Mouse (Mus musculus): Measurements from ENCODE around the gene Wdr41. TPM values are rescaled to one million over a fixed set of nuclear protein-coding genes. Genes with fewer than 3 reads are reported as not detected.

Wdr41 gene
- polyA plus RNA-seq, 1 experiment, result 5.8 TPM

GRCm38 (mm10) chr13:95017278-95017677 lies 41.1 kb downstream of the Wdr41 start:
- H3K4me1 ChIP-seq (ENCODE audit: control insufficient read depth, insufficient read depth, insufficient read length), result no peaks in the 10 kb centered on the region; the same call in 1 of the 2 replicates
- H3K27ac ChIP-seq (ENCODE audit: insufficient read depth, low read length), result no peak overlapping the region
- peaks cover 8% of the 10 kb centered on the region for H3K36me3 ChIP-seq (ENCODE audit: control insufficient read depth, insufficient read depth, low read length)
- no peak for TF ChIP-seq POLR2A (IDR thresholded peaks at IDR 0.05; ENCODE audit: low read depth, low read length)
- no peak for TF ChIP-seq CTCF (IDR thresholded peaks at IDR 0.05; ENCODE audit: extremely low read depth, insufficient read depth, insufficient read length, insufficient replicate concordance)
- WGBS, result 95% methylated on average over 6 of the region's 6 CpGs
- no peak for DNase-seq (ENCODE audit: low read depth in 1 of 2, low spot score in 2 of 2)
- no peaks in the 10 kb centered on the region for H3K27me3 ChIP-seq (ENCODE audit: control insufficient read depth, insufficient read depth, low read length)
- H3K4me3 ChIP-seq (ENCODE audit: extremely low read depth, insufficient read depth, insufficient read length), result no peak overlapping the region

DNA sequence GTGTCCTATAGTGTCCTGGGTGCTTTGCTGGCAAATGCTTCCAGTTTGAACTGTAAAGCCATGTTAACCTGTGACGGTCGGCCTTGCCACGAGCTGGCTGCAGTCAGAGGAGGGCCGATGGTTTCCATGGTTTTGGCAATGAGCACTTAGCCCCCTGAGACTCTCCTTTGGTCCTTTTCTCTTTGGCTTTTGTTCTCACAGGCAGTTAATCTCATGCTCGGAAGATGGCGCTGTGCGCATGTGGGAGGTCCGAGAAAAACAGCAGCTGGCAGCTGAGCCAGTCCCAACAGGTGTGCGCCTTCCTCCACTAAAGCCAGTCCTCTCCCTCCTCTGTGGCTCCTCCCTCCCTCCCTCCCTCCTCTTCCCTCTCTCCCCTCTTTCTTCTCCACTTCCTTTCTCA lies 41.8 kb downstream of the Wdr41 start:
- no peak overlapping the region for H3K4me3 ChIP-seq (ENCODE audit: extremely low read depth, insufficient read depth, insufficient read length)
- DNase-seq (ENCODE audit: low read depth in 1 of 2, low spot score in 2 of 2), result no peak
- no peak overlapping the region for H3K27ac ChIP-seq (ENCODE audit: insufficient read depth, low read length)
- no peaks in the 10 kb centered on the region; the same call in 1 of the 2 replicates for H3K4me1 ChIP-seq (ENCODE audit: control insufficient read depth, insufficient read depth, insufficient read length)
- peaks cover 10% of the 10 kb centered on the region for H3K36me3 ChIP-seq (ENCODE audit: control insufficient read depth, insufficient read depth, low read length)
- TF ChIP-seq CTCF (IDR thresholded peaks at IDR 0.05; ENCODE audit: extremely low read depth, insufficient read depth, insufficient read length, insufficient replicate concordance) (peak; percentile 23; the same call in 1 of the 2 replicates), POLR2A (IDR thresholded peaks at IDR 0.05; ENCODE audit: low read depth, low read length) (no peak)
- H3K27me3 ChIP-seq (ENCODE audit: control insufficient read depth, insufficient read depth, low read length), result no peaks in the 10 kb centered on the region
- 34% methylated on average over 9 of the region's 9 CpGs for WGBS

GRCm38 (mm10) chr13:95019345-95019744 lies 43.2 kb downstream of the Wdr41 start:
- H3K4me1 ChIP-seq (ENCODE audit: control insufficient read depth, insufficient read depth, insufficient read length), result no peaks in the 10 kb centered on the region; the same call in 1 of the 2 replicates
- no peak overlapping the region for H3K27ac ChIP-seq (ENCODE audit: insufficient read depth, low read length)
- peaks cover 10% of the 10 kb centered on the region for H3K36me3 ChIP-seq (ENCODE audit: control insufficient read depth, insufficient read depth, low read length)
- no peak for DNase-seq (ENCODE audit: low read depth in 1 of 2, low spot score in 2 of 2)
- no peak overlapping the region for H3K4me3 ChIP-seq (ENCODE audit: extremely low read depth, insufficient read depth, insufficient read length)
- TF ChIP-seq POLR2A (IDR thresholded peaks at IDR 0.05; ENCODE audit: low read depth, low read length), result no peak
- no peak for TF ChIP-seq CTCF (IDR thresholded peaks at IDR 0.05; ENCODE audit: extremely low read depth, insufficient read depth, insufficient read length, insufficient replicate concordance)
- H3K27me3 ChIP-seq (ENCODE audit: control insufficient read depth, insufficient read depth, low read length), result no peaks in the 10 kb centered on the region
- 55% methylated on average over 6 of the region's 6 CpGs for WGBS

DNA sequence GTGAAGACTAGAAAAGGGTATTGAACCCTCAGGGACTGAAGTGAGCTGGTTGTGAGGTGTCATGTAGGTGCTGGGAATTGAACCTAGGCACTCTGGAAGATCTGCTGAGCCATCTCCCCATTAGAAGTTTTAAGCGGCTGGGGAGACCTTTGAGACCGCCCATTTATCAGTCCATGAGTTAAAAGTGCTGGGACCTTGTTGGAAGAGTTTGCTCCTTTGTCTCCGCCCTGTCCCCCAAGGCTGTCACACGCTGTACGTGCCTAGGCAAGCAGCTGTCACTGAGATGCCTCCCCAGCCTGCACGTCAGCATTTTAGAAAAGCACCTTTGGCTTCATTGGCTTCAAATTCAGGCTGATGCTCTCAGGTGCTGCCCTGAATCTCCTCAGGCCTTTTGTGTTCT lies 44.1 kb downstream of the Wdr41 start:
- Histone ChIP-seq H3K4me1 (ENCODE audit: control insufficient read depth, insufficient read depth, insufficient read length) (no peaks in the 10 kb centered on the region; the same call in 1 of the 2 replicates), H3K36me3 (ENCODE audit: control insufficient read depth, insufficient read depth, low read length) (peaks cover 9% of the 10 kb centered on the region), H3K27ac (ENCODE audit: insufficient read depth, low read length) (no peak overlapping the region), H3K27me3 (ENCODE audit: control insufficient read depth, insufficient read depth, low read length) (no peaks in the 10 kb centered on the region), H3K4me3 (ENCODE audit: extremely low read depth, insufficient read depth, insufficient read length) (no peak overlapping the region)
- TF ChIP-seq POLR2A (IDR thresholded peaks at IDR 0.05; ENCODE audit: low read depth, low read length), result no peak
- TF ChIP-seq CTCF (IDR thresholded peaks at IDR 0.05; ENCODE audit: extremely low read depth, insufficient read depth, insufficient read length, insufficient replicate concordance), result no peak
- no peak for DNase-seq (ENCODE audit: low read depth in 1 of 2, low spot score in 2 of 2)
- WGBS, result 93% methylated on average over 6 of the region's 6 CpGs

DNA sequence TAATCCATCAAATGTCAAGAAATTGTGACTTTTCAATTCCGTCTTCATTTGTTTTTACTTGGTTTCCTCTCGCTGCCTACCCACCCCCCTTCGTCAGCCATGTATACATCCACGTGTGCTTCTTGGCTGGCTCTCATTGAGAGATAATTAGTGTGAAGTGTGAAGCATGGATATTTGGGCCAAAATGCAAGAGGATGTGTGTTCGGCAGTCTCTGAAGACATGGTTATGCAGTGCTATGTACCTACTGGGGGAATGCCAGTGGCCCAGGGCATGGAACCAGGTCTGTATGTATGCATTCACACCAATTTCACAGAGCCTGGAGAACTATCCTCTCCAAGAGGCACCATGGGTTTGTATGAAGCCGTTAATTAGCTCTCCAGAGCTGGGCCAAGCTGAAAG lies 54.7 kb downstream of the Wdr41 start:
- no peak overlapping the region for H3K27ac ChIP-seq (ENCODE audit: insufficient read depth, low read length)
- WGBS, result 95% methylated on average over 6 of the region's 6 CpGs
- H3K36me3 ChIP-seq (ENCODE audit: control insufficient read depth, insufficient read depth, low read length), result peaks cover 1% of the 10 kb centered on the region; the same call in 1 of the 2 replicates
- no peak for DNase-seq (ENCODE audit: low read depth in 1 of 2, low spot score in 2 of 2)
- TF ChIP-seq CTCF (IDR thresholded peaks at IDR 0.05; ENCODE audit: extremely low read depth, insufficient read depth, insufficient read length, insufficient replicate concordance), result no peak
- TF ChIP-seq POLR2A (IDR thresholded peaks at IDR 0.05; ENCODE audit: low read depth, low read length), result no peak
- H3K4me1 ChIP-seq (ENCODE audit: control insufficient read depth, insufficient read depth, insufficient read length), result no peaks in the 10 kb centered on the region
- H3K4me3 ChIP-seq (ENCODE audit: extremely low read depth, insufficient read depth, insufficient read length), result no peak overlapping the region
- no peaks in the 10 kb centered on the region for H3K27me3 ChIP-seq (ENCODE audit: control insufficient read depth, insufficient read depth, low read length)

DNA sequence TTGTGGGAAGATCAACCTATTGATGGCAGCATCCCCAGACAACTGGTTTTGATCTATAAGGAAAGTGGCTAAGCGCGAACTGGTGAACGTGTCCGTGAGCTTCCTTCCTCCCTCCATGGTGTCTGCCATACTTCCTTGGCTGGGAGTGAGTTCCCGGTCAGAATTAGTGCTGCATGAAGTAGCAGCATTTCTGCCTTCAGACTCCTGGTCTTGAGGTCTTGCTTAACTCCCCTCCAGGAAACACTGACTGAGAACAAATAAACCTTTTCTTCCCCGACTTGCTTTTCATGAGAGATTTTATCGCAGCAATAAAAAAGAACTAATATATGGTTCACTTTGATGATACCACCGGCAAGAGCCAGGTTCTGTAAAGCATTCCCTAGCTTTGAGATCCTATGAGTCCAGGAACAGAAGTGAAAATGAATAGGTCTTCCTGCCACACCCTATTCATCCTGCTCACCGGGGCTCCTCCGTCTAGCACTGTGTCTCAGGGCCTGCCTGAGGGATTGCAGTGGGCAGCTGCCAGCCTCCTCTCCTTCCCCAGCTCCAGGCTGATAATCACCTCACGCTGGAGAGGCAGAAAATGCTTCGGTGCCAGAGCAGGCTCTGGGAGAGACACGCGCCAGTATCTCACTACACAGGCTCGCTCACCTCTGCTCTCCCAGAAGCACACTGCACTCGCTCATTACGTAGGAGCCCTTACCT lies 56.1 kb downstream of the Wdr41 start:
- Histone ChIP-seq H3K36me3 (ENCODE audit: control insufficient read depth, insufficient read depth, low read length) (peaks cover 1% of the 10 kb centered on the region; the same call in 1 of the 2 replicates), H3K4me1 (ENCODE audit: control insufficient read depth, insufficient read depth, insufficient read length) (no peaks in the 10 kb centered on the region), H3K27me3 (ENCODE audit: control insufficient read depth, insufficient read depth, low read length) (no peaks in the 10 kb centered on the region), H3K27ac (ENCODE audit: insufficient read depth, low read length) (no peak overlapping the region), H3K4me3 (ENCODE audit: extremely low read depth, insufficient read depth, insufficient read length) (no peak overlapping the region)
- TF ChIP-seq POLR2A (IDR thresholded peaks at IDR 0.05; ENCODE audit: low read depth, low read length), result no peak
- TF ChIP-seq CTCF (IDR thresholded peaks at IDR 0.05; ENCODE audit: extremely low read depth, insufficient read depth, insufficient read length, insufficient replicate concordance), result no peak
- no peak for DNase-seq (ENCODE audit: low read depth in 1 of 2, low spot score in 2 of 2)
- 86% methylated on average over 17 of the region's 17 CpGs for WGBS

GRCm38 (mm10) chr13:95032973-95033372 lies 56.8 kb downstream of the Wdr41 start:
- H3K36me3 ChIP-seq (ENCODE audit: control insufficient read depth, insufficient read depth, low read length), result no peaks in the 10 kb centered on the region; the same call in 1 of the 2 replicates
- H3K4me3 ChIP-seq (ENCODE audit: extremely low read depth, insufficient read depth, insufficient read length), result no peak overlapping the region
- H3K27me3 ChIP-seq (ENCODE audit: control insufficient read depth, insufficient read depth, low read length), result no peaks in the 10 kb centered on the region
- DNase-seq (ENCODE audit: low read depth in 1 of 2, low spot score in 2 of 2), result no peak
- 74% methylated on average over 6 of the region's 6 CpGs for WGBS
- no peak for TF ChIP-seq CTCF (IDR thresholded peaks at IDR 0.05; ENCODE audit: extremely low read depth, insufficient read depth, insufficient read length, insufficient replicate concordance)
- no peak for TF ChIP-seq POLR2A (IDR thresholded peaks at IDR 0.05; ENCODE audit: low read depth, low read length)
- H3K4me1 ChIP-seq (ENCODE audit: control insufficient read depth, insufficient read depth, insufficient read length), result no peaks in the 10 kb centered on the region
- no peak overlapping the region for H3K27ac ChIP-seq (ENCODE audit: insufficient read depth, low read length)
